Mouse (Mus musculus): ENCODE measurements around the gene Snx29. TPM values are rescaled to one million over a fixed set of nuclear protein-coding genes. Genes with fewer than 3 reads are reported as not detected.

The Snx29 gene
- polyA plus RNA-seq, 1 experiment = not detected

DNA sequence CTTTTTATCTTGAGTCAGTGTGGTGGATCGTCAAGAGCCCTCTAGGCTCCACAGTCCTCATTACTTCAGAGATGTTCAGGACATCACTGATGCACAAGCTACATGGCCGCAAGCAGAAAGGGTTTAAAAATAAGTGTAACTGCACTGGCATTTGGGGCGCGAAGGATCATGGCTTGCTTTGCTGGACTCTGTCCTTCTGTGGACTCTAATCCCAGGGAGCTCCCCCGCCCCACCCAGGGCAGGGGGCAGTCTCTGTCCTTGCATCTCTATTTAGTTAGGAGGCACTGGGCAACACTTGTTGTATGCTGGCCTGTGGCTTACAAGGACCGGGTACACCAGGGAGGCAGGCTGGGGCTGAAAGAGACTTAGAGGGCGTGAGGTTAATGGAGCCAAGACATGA lies 419.6 kb downstream of the Snx29 start:
- Histone ChIP-seq H3K4me1 (ENCODE audit: control insufficient read depth, insufficient read depth, low read length) (peaks cover 30% of the 10 kb centered on the region), H3K27ac (ENCODE audit: insufficient read depth, low read depth, low read length) (no peak overlapping the region), H3K4me3 (ENCODE audit: insufficient read depth, low read depth, low read length) (no peak overlapping the region)
- no peak for TF ChIP-seq CTCF (IDR thresholded peaks at IDR 0.05; ENCODE audit: insufficient read depth, low read depth, low read length)
- no peak for TF ChIP-seq POLR2A (IDR thresholded peaks at IDR 0.05; ENCODE audit: insufficient read depth, low read depth, low read length)
- 92% methylated on average over 7 of the region's 7 CpGs for WGBS

DNA sequence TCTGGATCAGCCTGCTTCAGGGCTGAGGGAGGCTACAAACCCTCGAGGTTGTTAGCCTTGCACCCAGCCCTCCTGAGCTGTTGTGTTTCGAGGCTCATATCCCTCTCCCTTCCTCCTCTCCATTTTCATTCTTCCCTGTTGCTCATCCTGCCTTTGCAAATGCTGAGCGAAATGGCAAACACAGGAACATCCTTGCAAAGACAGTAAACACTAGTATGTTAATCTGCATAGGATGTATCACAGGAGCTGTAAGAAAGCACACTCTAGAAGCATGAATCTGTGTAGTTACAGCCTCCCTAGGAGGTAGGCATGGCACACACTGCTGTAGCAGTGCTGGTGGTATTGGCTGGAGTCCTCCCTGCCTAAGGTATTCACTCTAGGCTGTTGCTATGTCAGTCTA lies 420.3 kb downstream of the Snx29 start:
- Histone ChIP-seq H3K4me3 (ENCODE audit: insufficient read depth, low read depth, low read length) (no peak overlapping the region), H3K27ac (ENCODE audit: insufficient read depth, low read depth, low read length) (no peak overlapping the region), H3K4me1 (ENCODE audit: control insufficient read depth, insufficient read depth, low read length) (peaks cover 30% of the 10 kb centered on the region)
- 80% methylated on average over 3 of the region's 3 CpGs for WGBS
- TF ChIP-seq CTCF (IDR thresholded peaks at IDR 0.05; ENCODE audit: insufficient read depth, low read depth, low read length) (no peak), POLR2A (IDR thresholded peaks at IDR 0.05; ENCODE audit: insufficient read depth, low read depth, low read length) (no peak)

DNA sequence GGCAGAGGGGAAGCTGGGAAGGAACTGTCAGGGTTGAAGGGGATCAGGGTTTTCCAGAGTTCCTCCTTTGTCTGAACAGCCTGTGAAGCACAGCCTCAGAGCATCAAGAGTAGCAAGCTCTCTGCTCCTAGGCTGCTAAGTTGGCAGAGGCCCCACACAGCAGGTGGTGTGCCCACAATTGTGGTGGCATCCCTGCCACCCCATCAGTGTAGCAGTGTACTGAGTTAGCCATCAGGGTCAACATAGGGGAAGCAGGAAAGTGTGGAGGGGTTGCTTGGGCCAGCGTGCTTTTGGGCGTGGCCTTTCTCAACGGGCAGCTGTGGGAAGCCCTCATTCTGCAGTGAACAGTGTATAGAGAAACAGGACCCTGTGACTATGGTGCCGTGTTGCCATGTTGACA lies 421.0 kb downstream of the Snx29 start:
- peaks cover 30% of the 10 kb centered on the region for H3K4me1 ChIP-seq (ENCODE audit: control insufficient read depth, insufficient read depth, low read length)
- H3K4me3 ChIP-seq (ENCODE audit: insufficient read depth, low read depth, low read length) = no peak overlapping the region
- 87% methylated on average over 4 of the region's 4 CpGs for WGBS

DNA sequence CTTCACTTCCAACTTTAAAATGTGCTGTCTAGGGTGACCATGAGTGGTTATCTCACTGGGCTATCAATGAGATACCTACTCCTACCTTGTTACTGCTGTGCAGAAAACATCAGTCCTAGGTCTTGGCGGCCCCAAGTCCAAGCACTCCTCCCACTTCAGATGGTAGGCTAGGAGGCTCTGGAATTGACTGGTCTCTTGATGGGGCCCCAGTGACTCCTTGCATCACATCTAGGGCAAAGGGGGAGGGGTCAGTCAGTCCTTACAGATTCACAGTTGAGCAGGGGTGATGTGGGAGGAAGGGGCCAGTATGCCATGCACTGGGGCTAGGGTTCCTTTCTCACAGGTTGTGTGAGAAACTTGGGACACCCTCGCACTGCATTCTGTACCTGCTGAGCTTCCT lies 423.3 kb downstream of the Snx29 start:
- peaks cover 30% of the 10 kb centered on the region for H3K4me1 ChIP-seq (ENCODE audit: control insufficient read depth, insufficient read depth, low read length)
- H3K27ac ChIP-seq (ENCODE audit: insufficient read depth, low read depth, low read length) = no peak overlapping the region
- WGBS = 95% methylated on average over 2 of the region's 2 CpGs
- TF ChIP-seq POLR2A (IDR thresholded peaks at IDR 0.05; ENCODE audit: insufficient read depth, low read depth, low read length) (no peak), CTCF (IDR thresholded peaks at IDR 0.05; ENCODE audit: insufficient read depth, low read depth, low read length) (no peak)
- H3K4me3 ChIP-seq (ENCODE audit: insufficient read depth, low read depth, low read length) = no peak overlapping the region

More for the DNA sequence above, 421.0 kb downstream of the Snx29 start:
- no peak overlapping the region for H3K27ac ChIP-seq (ENCODE audit: insufficient read depth, low read depth, low read length)
- no peak for TF ChIP-seq POLR2A (IDR thresholded peaks at IDR 0.05; ENCODE audit: insufficient read depth, low read depth, low read length)
- TF ChIP-seq CTCF (IDR thresholded peaks at IDR 0.05; ENCODE audit: insufficient read depth, low read depth, low read length) = no peak

DNA sequence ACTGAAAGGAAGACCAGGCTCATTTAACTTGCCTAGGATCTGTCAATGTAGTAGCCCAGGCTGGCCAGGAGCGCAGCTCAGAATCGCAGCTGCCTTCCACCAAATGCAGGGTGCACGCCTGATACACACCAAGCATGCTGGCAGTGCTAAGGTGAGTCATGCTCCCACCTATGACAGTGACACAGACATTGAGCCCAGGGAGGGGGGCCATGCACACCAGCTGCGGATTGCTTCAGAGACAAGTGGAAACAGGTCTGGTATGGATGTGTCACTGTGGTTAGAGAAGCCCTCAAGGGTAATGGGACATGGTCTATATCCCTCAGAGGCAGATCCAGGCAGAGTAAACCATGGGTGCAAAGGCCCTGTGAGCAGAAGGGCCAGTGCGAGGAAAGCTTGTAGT lies 425.2 kb downstream of the Snx29 start:
- H3K4me1 ChIP-seq (ENCODE audit: control insufficient read depth, insufficient read depth, low read length) = peaks cover 17% of the 10 kb centered on the region
- 92% methylated on average over 5 of the region's 5 CpGs for WGBS
- no peak overlapping the region for H3K4me3 ChIP-seq (ENCODE audit: insufficient read depth, low read depth, low read length)
- no peak overlapping the region for H3K27ac ChIP-seq (ENCODE audit: insufficient read depth, low read depth, low read length)
- TF ChIP-seq CTCF (IDR thresholded peaks at IDR 0.05; ENCODE audit: insufficient read depth, low read depth, low read length) (no peak), POLR2A (IDR thresholded peaks at IDR 0.05; ENCODE audit: insufficient read depth, low read depth, low read length) (no peak)

DNA sequence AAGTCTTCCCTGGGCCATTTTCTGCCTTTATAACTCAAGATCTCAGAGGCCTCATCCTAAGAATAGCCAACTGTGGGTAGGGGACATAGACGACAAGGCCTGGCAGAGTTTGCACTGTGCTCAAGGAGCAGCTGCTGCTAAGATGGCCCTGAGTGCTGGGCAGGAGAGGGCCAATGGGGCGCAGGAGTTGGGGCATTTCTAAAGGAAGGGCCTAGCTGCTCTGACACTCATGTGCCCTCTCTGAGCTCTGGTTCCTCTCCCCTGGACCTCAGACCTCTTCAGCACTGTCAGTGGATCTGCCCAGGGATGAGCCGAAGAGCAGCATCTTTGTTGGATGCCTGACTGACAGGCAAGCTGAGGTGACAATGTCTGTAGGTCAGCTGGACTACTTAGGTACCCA lies 426.4 kb downstream of the Snx29 start:
- 95% methylated on average over 3 of the region's 3 CpGs for WGBS

DNA sequence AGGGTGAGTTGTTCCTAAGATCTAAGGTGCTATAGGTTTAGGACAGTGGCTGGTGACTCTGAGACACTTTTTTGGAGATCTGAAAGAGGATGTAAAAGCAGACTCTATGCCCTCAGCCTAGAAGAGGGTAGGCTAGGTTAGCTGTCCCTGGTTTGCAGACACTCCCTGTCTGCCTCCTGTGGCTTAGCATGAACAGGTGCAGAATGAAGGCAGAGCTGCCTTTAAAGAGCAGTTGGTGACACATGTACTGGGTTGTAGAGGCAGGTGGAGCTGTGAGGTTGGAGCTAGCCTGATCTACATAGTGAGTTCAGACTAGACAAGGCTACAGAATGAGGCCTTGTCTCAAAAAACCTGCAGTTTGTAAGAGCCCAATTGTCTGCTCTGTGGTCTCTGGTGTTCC lies 427.9 kb downstream of the Snx29 start:
- no peak overlapping the region for H3K4me3 ChIP-seq (ENCODE audit: insufficient read depth, low read depth, low read length)
- H3K27ac ChIP-seq (ENCODE audit: insufficient read depth, low read depth, low read length) = no peak overlapping the region
- H3K4me1 ChIP-seq (ENCODE audit: control insufficient read depth, insufficient read depth, low read length) = peaks cover 3% of the 10 kb centered on the region
- TF ChIP-seq POLR2A (IDR thresholded peaks at IDR 0.05; ENCODE audit: insufficient read depth, low read depth, low read length) (no peak), CTCF (IDR thresholded peaks at IDR 0.05; ENCODE audit: insufficient read depth, low read depth, low read length) (no peak)

More for the DNA sequence above, 426.4 kb downstream of the Snx29 start:
- peaks cover 11% of the 10 kb centered on the region for H3K4me1 ChIP-seq (ENCODE audit: control insufficient read depth, insufficient read depth, low read length)
- TF ChIP-seq POLR2A (IDR thresholded peaks at IDR 0.05; ENCODE audit: insufficient read depth, low read depth, low read length) (no peak), CTCF (IDR thresholded peaks at IDR 0.05; ENCODE audit: insufficient read depth, low read depth, low read length) (no peak)
- no peak overlapping the region for H3K4me3 ChIP-seq (ENCODE audit: insufficient read depth, low read depth, low read length)
- H3K27ac ChIP-seq (ENCODE audit: insufficient read depth, low read depth, low read length) = no peak overlapping the region

DNA sequence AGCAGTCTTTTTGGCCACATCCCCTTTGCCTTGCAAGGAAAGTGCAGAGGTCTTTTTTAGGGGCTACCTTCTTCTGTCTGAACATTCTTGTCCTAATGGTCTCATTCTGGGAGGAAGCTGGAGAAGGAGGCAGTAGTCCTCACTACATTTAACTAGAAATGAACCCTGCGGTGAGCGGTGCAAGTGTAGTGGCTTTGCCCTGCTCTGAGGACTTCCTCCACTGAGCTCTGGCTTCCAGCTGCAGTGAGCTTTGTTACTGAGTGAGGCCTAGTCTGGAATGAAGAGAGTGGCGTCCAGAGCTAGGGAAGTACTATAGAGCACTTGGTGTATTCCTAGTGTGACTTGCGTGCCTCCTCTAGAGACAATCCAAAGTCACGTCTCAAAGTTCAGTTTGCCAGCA lies 429.8 kb downstream of the Snx29 start:
- Histone ChIP-seq H3K27ac (ENCODE audit: insufficient read depth, low read depth, low read length) (no peak overlapping the region), H3K4me3 (ENCODE audit: insufficient read depth, low read depth, low read length) (no peak overlapping the region), H3K4me1 (ENCODE audit: control insufficient read depth, insufficient read depth, low read length) (no peaks in the 10 kb centered on the region; the same call in 1 of the 2 replicates)
- TF ChIP-seq POLR2A (IDR thresholded peaks at IDR 0.05; ENCODE audit: insufficient read depth, low read depth, low read length) (no peak), CTCF (IDR thresholded peaks at IDR 0.05; ENCODE audit: insufficient read depth, low read depth, low read length) (no peak)
- 92% methylated on average over 5 of the region's 5 CpGs for WGBS

DNA sequence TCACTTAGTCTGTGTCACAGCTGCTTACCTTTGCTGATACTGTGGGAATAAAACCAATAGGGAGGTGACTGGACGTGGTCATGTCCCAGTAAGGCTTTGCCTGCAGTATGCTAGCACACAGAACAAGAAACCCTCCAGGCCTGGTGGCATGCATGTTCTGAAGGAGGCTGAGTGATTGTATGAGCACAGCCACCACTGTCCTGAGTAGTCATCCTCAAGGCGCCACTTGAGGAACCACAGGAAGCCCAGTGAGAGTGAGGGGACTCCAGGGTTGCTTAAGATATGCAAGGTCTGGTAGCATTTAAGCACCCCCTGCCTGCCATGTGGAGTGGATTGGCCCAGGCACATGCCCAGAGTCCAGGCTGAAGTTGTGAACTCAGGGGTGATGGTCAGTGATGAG lies 430.8 kb downstream of the Snx29 start:
- no peaks in the 10 kb centered on the region for H3K4me1 ChIP-seq (ENCODE audit: control insufficient read depth, insufficient read depth, low read length)
- TF ChIP-seq POLR2A (IDR thresholded peaks at IDR 0.05; ENCODE audit: insufficient read depth, low read depth, low read length) (no peak), CTCF (IDR thresholded peaks at IDR 0.05; ENCODE audit: insufficient read depth, low read depth, low read length) (no peak)
- 98% methylated on average over 2 of the region's 2 CpGs for WGBS
- H3K4me3 ChIP-seq (ENCODE audit: insufficient read depth, low read depth, low read length) = no peak overlapping the region
- no peak overlapping the region for H3K27ac ChIP-seq (ENCODE audit: insufficient read depth, low read depth, low read length)

DNA sequence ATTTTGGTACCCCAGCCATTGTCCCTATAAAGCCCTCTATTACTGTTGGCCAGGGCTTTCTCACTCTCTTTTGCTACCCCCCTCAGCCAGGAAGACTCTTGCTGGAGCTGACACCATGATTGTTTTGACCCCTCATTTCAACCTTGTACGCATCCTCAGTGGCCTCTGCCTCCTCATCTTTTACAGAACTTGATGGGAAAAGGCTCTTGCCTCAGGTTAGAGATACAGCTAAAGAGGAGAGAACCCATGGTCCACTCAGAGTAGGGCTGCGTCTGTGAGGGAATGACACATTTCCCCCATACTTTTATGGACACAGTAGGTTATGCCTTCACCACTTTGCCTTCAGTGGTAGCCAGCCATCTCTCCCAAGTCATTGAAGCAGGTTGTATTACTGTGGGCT lies 431.4 kb downstream of the Snx29 start:
- 97% methylated on average over 2 of the region's 2 CpGs for WGBS
- TF ChIP-seq CTCF (IDR thresholded peaks at IDR 0.05; ENCODE audit: insufficient read depth, low read depth, low read length) (no peak), POLR2A (IDR thresholded peaks at IDR 0.05; ENCODE audit: insufficient read depth, low read depth, low read length) (no peak)
- H3K27ac ChIP-seq (ENCODE audit: insufficient read depth, low read depth, low read length) = no peak overlapping the region
- H3K4me3 ChIP-seq (ENCODE audit: insufficient read depth, low read depth, low read length) = no peak overlapping the region
- no peaks in the 10 kb centered on the region for H3K4me1 ChIP-seq (ENCODE audit: control insufficient read depth, insufficient read depth, low read length)
